Mouse (Mus musculus): ENCODE data around the gene Jazf1.

The Jazf1 gene

GRCm38 (mm10) chr6:52912143-52912918 lies 156.1 kb downstream of the Jazf1 start:
- no peak for DNase-seq (ENCODE audit: low spot score)

- DNase-seq (ENCODE audit: low spot score), result no peak
Measured at GRCm38 (mm10) chr6:52906801-52907200, 161.6 kb downstream of the Jazf1 start.

GRCm38 (mm10) chr6:52905100-52905499 lies 163.3 kb downstream of the Jazf1 start:
- no peak for DNase-seq (ENCODE audit: low spot score)

GRCm38 (mm10) chr6:52903226-52903960 lies 165.0 kb downstream of the Jazf1 start:
- no peak for DNase-seq (ENCODE audit: low spot score)

- DNase-seq (ENCODE audit: low spot score), result no peak
Measured at GRCm38 (mm10) chr6:52899574-52900245, 168.7 kb downstream of the Jazf1 start.

- no peak for DNase-seq (ENCODE audit: low spot score)
Measured at GRCm38 (mm10) chr6:52895075-52895474, 173.4 kb downstream of the Jazf1 start.

- DNase-seq (ENCODE audit: low spot score), result no peak
Measured at GRCm38 (mm10) chr6:52894501-52894823, 174.0 kb downstream of the Jazf1 start.

GRCm38 (mm10) chr6:52893811-52894500 lies 174.5 kb downstream of the Jazf1 start:
- peak; percentile 39 for DNase-seq (ENCODE audit: low spot score)

- DNase-seq (ENCODE audit: low spot score), result no peak
Measured at GRCm38 (mm10) chr6:52892978-52893377, 175.5 kb downstream of the Jazf1 start.

GRCm38 (mm10) chr6:52887541-52888203 lies 180.8 kb downstream of the Jazf1 start:
- DNase-seq (ENCODE audit: low spot score), result no peak

- DNase-seq (ENCODE audit: low spot score), result no peak
Measured at GRCm38 (mm10) chr6:52883773-52884172, 184.7 kb downstream of the Jazf1 start.

- DNase-seq (ENCODE audit: low spot score), result no peak
Measured at GRCm38 (mm10) chr6:52877176-52877575, 191.3 kb downstream of the Jazf1 start.

- no peak for DNase-seq (ENCODE audit: low spot score)
Measured at GRCm38 (mm10) chr6:52871306-52871705, 197.1 kb downstream of the Jazf1 start.

GRCm38 (mm10) chr6:52869252-52869651 lies 199.2 kb downstream of the Jazf1 start:
- no peak for DNase-seq (ENCODE audit: low spot score)

GRCm38 (mm10) chr6:52868352-52868751 lies 200.1 kb downstream of the Jazf1 start:
- no peak for DNase-seq (ENCODE audit: low spot score)

- no peak for DNase-seq (ENCODE audit: low spot score)
Measured at GRCm38 (mm10) chr6:52861928-52862327, 206.5 kb downstream of the Jazf1 start.

GRCm38 (mm10) chr6:52861186-52861820 lies 207.1 kb downstream of the Jazf1 start:
- no peak for DNase-seq (ENCODE audit: low spot score)

- DNase-seq (ENCODE audit: low spot score), result no peak
Measured at GRCm38 (mm10) chr6:52860713-52861112, 207.7 kb downstream of the Jazf1 start.

GRCm38 (mm10) chr6:52858911-52859431 lies 209.5 kb downstream of the Jazf1 start:
- no peak for DNase-seq (ENCODE audit: low spot score)

GRCm38 (mm10) chr6:52852404-52853107 lies 215.9 kb downstream of the Jazf1 start:
- DNase-seq (ENCODE audit: low spot score), result no peak

All from layer of hippocampus, adult 9-10 months (tissue).